Mouse (Mus musculus): ENCODE results near the gene Celf1. TPM values are rescaled to one million over a fixed set of nuclear protein-coding genes. Genes with fewer than 3 reads are reported as not detected.
"Not testable (repeated sequence)": the region's sequence is repeated elsewhere in the genome, so short reads cannot be mapped to it uniquely, and the experiment has no call there.

Gene Celf1
- polyA plus RNA-seq, 1 experiment from 2014 or later: 91.3 TPM

GRCm38 (mm10) chr2:91025081-91025516, 84.9 kb downstream of the Celf1 start:
- no peak overlapping the region for H3K4me3 ChIP-seq
- H3K27ac ChIP-seq: no peak overlapping the region
- no peaks in the 10 kb centered on the region for H3K4me1 ChIP-seq
- no peak overlapping the region for H3K4me2 ChIP-seq
- peaks cover 20% of the 10 kb centered on the region for H3K36me3 ChIP-seq
- H3K27me3 ChIP-seq: no peaks in the 10 kb centered on the region
- no peak for ATAC-seq (ENCODE audit: insufficient number of reproducible peaks, insufficient read depth, low FRiP score, low TSS enrichment, low read depth)
- H3K9ac ChIP-seq: no peak overlapping the region
- H3K9me3 ChIP-seq: no peaks in the 10 kb centered on the region
- 91% methylated on average over 1 of the region's 1 CpGs for WGBS

DNA sequence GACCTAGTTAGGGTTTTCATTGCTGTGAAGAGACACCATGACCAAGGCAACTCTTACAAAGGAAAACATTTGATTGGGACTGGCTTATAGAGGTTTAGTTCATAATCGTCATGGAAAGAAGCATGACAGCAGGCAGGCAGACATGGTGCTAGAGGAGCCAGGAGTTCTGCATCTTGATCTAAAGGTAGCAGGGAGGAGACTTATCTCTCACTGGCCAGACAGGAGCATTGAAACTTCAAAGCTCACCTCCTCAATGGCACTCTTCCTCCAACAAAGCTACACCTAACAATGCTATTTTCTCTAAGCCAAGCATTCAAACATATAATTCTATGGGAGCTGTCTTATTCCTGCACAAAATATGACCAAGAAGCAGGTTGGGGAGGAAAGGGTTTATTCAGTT, 86.3 kb downstream of the Celf1 start:
- H3K4me3 ChIP-seq: no peak overlapping the region
- no peak overlapping the region for H3K9ac ChIP-seq
- ATAC-seq (ENCODE audit: insufficient number of reproducible peaks, insufficient read depth, low FRiP score, low TSS enrichment, low read depth): no peak
- 83% methylated on average over 1 of the region's 1 CpGs for WGBS
- no peak overlapping the region for H3K27ac ChIP-seq
- 0 out of 2 replicates have a peak, but pooled peaks cover 6% of the 10 kb centered on the region for H3K36me3 ChIP-seq
- H3K9me3 ChIP-seq: no peaks in the 10 kb centered on the region
- no peaks in the 10 kb centered on the region for H3K4me1 ChIP-seq
- no peak overlapping the region for H3K4me2 ChIP-seq
- H3K27me3 ChIP-seq: no peaks in the 10 kb centered on the region

GRCm38 (mm10) chr2:91027391-91028214, 87.4 kb downstream of the Celf1 start:
- Histone ChIP-seq H3K27ac (no peak overlapping the region), H3K4me3 (no peak overlapping the region), H3K36me3 (no peaks in the 10 kb centered on the region), H3K4me1 (no peaks in the 10 kb centered on the region), H3K9ac (no peak overlapping the region), H3K4me2 (no peak overlapping the region), H3K27me3 (no peaks in the 10 kb centered on the region), H3K9me3 (no peaks in the 10 kb centered on the region)
- ATAC-seq (ENCODE audit: insufficient number of reproducible peaks, insufficient read depth, low FRiP score, low TSS enrichment, low read depth): no peak
- WGBS: 86% methylated on average over 9 of the region's 9 CpGs

GRCm38 (mm10) chr2:91031216-91031615, 91.0 kb downstream of the Celf1 start:
- Histone ChIP-seq H3K9me3 (no peaks in the 10 kb centered on the region), H3K4me2 (no peak overlapping the region), H3K36me3 (no peaks in the 10 kb centered on the region), H3K9ac (no peak overlapping the region), H3K4me1 (no peaks in the 10 kb centered on the region), H3K27ac (no peak overlapping the region), H3K27me3 (no peaks in the 10 kb centered on the region), H3K4me3 (no peak overlapping the region)
- no peak for ATAC-seq (ENCODE audit: insufficient number of reproducible peaks, insufficient read depth, low FRiP score, low TSS enrichment, low read depth)
- WGBS: 82% methylated on average over 4 of the region's 4 CpGs

DNA sequence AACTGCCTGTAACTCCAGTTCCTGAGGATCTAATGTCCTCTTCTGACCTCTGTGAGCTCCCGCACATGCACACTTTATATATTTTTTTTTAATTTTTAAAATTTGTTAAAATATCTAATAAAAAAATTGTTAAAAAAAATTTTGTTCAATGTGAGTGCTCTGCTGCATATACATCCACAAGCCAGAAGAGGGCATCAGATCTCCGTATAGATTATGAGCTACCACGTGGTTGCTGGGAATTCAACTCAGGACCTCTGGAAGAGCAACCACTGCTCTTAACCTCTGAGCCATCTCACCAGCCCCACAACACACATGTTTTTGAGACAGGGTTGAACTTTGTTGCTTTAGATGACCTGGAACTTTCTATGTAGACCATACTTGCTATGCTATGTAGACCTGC, 92.8 kb downstream of the Celf1 start:
- Histone ChIP-seq H3K4me3 (no peak overlapping the region), H3K9me3 (no peaks in the 10 kb centered on the region), H3K27ac (no peak overlapping the region), H3K4me1 (no peaks in the 10 kb centered on the region), H3K4me2 (no peak overlapping the region), H3K27me3 (no peaks in the 10 kb centered on the region), H3K9ac (no peak overlapping the region), H3K36me3 (no peaks in the 10 kb centered on the region)
- no peak for ATAC-seq (ENCODE audit: insufficient number of reproducible peaks, insufficient read depth, low FRiP score, low TSS enrichment, low read depth)
- 18% methylated on average over 3 of the region's 3 CpGs for WGBS

- Histone ChIP-seq H3K9ac (0 out of 2 replicates have a peak within 1 kb of the TSS, but pooled peaks have one; percentile 16), H3K4me3 (no peak within 1 kb of the TSS), H3K9me3 (no peaks in the 10 kb centered on the region), H3K36me3 (no peaks in the 10 kb centered on the region), H3K4me1 (no peaks in the 10 kb centered on the region), H3K27ac (no peak within 1 kb of the TSS), H3K27me3 (no peaks in the 10 kb centered on the region), H3K4me2 (no peak within 1 kb of the TSS)
- 0 out of 2 replicates have a peak, but pooled peaks have one; percentile 57 for ATAC-seq (ENCODE audit: insufficient number of reproducible peaks, insufficient read depth, low FRiP score, low TSS enrichment, low read depth)
- WGBS: 66% methylated on average over 9 of the region's 9 CpGs
Measured at GRCm38 (mm10) chr2:91035385-91035784, 95.2 kb downstream of the Celf1 start, which contains the start of gene Rapsn. Gene Rapsn, plus strand, starts transcription at chr2:91035620.

DNA sequence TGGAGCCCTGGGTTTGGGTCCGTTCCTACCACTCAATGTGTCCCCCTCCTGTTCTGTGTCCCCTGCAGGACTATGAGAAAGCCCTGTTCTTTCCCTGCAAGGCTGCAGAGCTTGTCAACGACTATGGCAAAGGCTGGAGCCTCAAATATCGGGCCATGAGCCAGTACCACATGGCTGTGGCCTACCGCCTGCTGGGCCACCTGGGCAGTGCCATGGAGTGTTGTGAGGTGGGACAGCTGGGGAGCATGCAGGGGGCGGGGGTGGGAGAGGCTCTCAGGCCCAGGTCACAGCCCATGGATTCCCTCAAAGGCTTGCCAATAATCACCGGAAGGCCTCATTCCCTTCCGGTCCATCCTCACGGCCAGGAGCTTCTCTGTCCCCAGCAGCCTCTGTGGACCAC, 101.6 kb downstream of the Celf1 start:
- H3K9ac ChIP-seq: no peak overlapping the region
- no peak overlapping the region for H3K4me2 ChIP-seq
- no peak for ATAC-seq (ENCODE audit: insufficient number of reproducible peaks, insufficient read depth, low FRiP score, low TSS enrichment, low read depth)
- no peaks in the 10 kb centered on the region for H3K36me3 ChIP-seq
- H3K4me1 ChIP-seq: peaks cover 7% of the 10 kb centered on the region; the same call in 1 of the 2 replicates
- WGBS: 80% methylated on average over 8 of the region's 8 CpGs
- no peak overlapping the region for H3K27ac ChIP-seq
- H3K9me3 ChIP-seq: no peaks in the 10 kb centered on the region
- H3K4me3 ChIP-seq: no peak overlapping the region
- H3K27me3 ChIP-seq: no peaks in the 10 kb centered on the region

DNA sequence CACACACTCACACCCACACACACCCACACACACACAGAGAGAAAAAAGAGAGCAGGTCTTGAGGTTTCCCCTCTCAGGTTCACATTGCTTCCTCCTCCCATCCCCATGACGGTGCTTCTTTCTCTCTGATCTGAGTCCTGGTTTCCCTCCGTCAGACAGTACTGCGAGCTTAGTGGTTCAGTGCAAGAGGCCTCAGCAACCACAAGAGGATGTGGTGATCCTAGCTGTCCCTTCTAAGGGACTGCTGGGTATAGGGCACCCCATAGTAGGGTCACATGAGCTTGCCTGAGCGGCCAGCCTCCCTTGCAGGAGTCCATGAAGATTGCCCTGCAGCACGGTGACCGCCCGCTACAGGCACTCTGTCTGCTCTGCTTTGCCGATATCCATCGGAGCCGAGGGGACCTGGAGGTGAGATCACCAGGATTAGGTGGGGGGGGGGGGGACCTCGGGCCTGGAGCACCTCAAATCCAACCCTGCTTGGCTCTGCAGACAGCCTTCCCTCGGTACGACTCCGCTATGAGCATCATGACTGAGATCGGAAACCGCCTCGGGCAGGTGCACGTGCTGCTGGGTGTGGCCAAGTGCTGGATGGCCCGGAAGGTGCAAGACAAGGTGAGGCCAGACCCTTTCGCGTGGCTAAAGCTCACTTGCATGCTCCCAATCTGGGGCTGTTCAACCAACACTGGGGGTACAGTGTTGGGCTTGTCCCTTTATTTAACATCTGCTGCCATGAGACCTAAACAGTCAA, 102.6 kb downstream of the Celf1 start:
- WGBS: 67% methylated on average over 21 of the region's 21 CpGs
- Histone ChIP-seq H3K9me3 (no peaks in the 10 kb centered on the region), H3K27ac (no peak overlapping the region), H3K9ac (no peak overlapping the region; the same call in 1 of the 2 replicates), H3K4me1 (peaks cover 7% of the 10 kb centered on the region; the same call in 1 of the 2 replicates), H3K36me3 (no peaks in the 10 kb centered on the region), H3K4me2 (no peak overlapping the region), H3K4me3 (no peak overlapping the region), H3K27me3 (no peaks in the 10 kb centered on the region)
- no peak for ATAC-seq (ENCODE audit: insufficient number of reproducible peaks, insufficient read depth, low FRiP score, low TSS enrichment, low read depth)

- no peak overlapping the region for H3K4me3 ChIP-seq
- ATAC-seq (ENCODE audit: insufficient number of reproducible peaks, insufficient read depth, low FRiP score, low TSS enrichment, low read depth): 0 out of 2 replicates have a peak, but pooled peaks have one; percentile 17
- no peaks in the 10 kb centered on the region for H3K36me3 ChIP-seq
- whole genome bisulfite sequencing: 77% methylated on average over 13 of the region's 13 CpGs
- no peak overlapping the region for H3K27ac ChIP-seq
- no peaks in the 10 kb centered on the region for H3K27me3 ChIP-seq
- no peak overlapping the region for H3K4me2 ChIP-seq
- no peaks in the 10 kb centered on the region for H3K9me3 ChIP-seq
- H3K4me1 ChIP-seq: peaks cover 7% of the 10 kb centered on the region; the same call in 1 of the 2 replicates
- H3K9ac ChIP-seq: no peak overlapping the region
Measured at GRCm38 (mm10) chr2:91044727-91045126, 104.5 kb downstream of the Celf1 start.

GRCm38 (mm10) chr2:91045805-91046204, 105.6 kb downstream of the Celf1 start:
- not testable (repeated sequence) for H3K4me3 ChIP-seq; ATAC-seq (ENCODE audit: insufficient number of reproducible peaks, insufficient read depth, low FRiP score, low TSS enrichment, low read depth); H3K4me1 ChIP-seq; H3K9me3 ChIP-seq; H3K27me3 ChIP-seq; H3K4me2 ChIP-seq; H3K27ac ChIP-seq; H3K36me3 ChIP-seq; H3K9ac ChIP-seq
- WGBS: 67% methylated on average over 1 of the region's 1 CpGs

GRCm38 (mm10) chr2:91047359-91047758, 107.2 kb downstream of the Celf1 start:
- H3K27me3 ChIP-seq: no peaks in the 10 kb centered on the region
- ATAC-seq (ENCODE audit: insufficient number of reproducible peaks, insufficient read depth, low FRiP score, low TSS enrichment, low read depth): no peak
- H3K4me1 ChIP-seq: peaks cover 7% of the 10 kb centered on the region; the same call in 1 of the 2 replicates
- H3K4me3 ChIP-seq: no peak overlapping the region
- H3K9me3 ChIP-seq: no peaks in the 10 kb centered on the region
- no peaks in the 10 kb centered on the region for H3K36me3 ChIP-seq
- H3K9ac ChIP-seq: no peak overlapping the region
- H3K4me2 ChIP-seq: no peak overlapping the region
- WGBS: 86% methylated on average over 9 of the region's 9 CpGs
- H3K27ac ChIP-seq: no peak overlapping the region
